Mouse (Mus musculus) heart, postnatal 4 days (tissue): ENCODE measurements around the gene Zfp995. TPM values are rescaled to one million over a fixed set of nuclear protein-coding genes. Genes with fewer than 3 reads are reported as not detected.
"Not testable (repeated sequence)": the region's sequence is repeated elsewhere in the genome, so short reads cannot be mapped to it uniquely, and the experiment has no call there.

Experiments used
- DNase-seq: peaks from one replicate; pipeline ENCODE4 v3.0.0; 2021
- total RNA-seq, 2 experiments: library from RNA; stranded (reverse); gene quantifications; 2 replicates each; pipeline ENCODE4 v1.2.3; 2021

The Zfp995 gene
- 1 to 10 TPM; 2.4 to 2.9 TPM for total RNA-seq

- peak; percentile 65 for DNase-seq
These were observed at the start of gene Zfp995 for GRCm38 (mm10) chr17:21909456-21910052. Gene Zfp995 (minus strand): TSS chr17:21909926.

DNA sequence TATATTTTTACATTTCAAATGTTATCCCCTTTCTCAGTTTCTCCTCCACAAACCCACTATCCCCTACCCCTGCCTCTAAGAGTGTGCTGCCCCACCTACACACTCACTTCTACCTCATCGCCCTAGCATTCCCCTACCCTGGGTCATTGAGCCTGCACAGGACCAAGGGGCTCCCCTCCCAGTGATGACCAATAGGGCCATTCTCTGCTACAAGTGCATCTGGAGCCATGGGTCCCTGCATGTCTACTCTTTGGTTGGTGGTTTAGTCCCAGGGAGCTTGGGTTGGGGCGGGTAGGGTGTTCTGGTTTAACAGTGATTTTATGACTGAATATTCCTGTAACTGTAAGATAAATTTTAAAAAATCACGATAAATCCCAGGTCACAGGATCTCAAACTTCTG, 687 bp downstream of the Zfp995 start:
- no peak for DNase-seq

DNA sequence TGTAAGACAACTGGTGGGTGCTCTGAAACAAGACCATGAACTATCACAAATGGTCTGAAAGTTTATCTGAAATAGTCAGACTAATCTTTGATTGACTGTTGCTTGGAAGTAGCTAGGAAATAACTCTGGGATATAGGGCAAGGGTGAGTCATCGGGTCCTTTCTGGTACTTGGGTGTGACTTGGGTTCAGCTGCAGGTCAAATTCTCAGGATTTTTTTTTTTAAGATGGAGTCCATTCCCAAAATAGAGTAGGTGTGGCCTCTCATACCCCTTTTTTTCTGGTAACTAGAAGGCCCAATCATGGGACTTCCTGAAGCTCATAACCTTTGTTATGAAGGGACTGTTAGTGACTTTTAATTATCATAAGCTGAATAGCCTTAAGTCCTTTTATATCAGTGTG, 38.5 kb downstream of the Zfp995 start:
- no peak for DNase-seq

DNA sequence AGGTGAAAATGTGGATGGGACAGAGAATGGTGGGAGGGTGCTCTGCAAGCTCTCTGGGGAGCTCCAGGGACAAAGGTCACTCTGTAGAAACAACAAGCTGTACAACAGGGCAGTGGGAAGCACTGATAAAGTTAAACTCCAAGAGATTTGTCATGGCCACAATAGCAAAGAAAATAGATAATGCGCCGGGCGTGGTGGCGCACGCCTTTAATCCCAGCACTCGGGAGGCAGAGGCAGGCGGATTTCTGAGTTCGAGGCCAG, 63.5 kb downstream of the Zfp995 start:
- not testable (repeated sequence) for DNase-seq

GRCm38 (mm10) chr17:21845545-21846321, 64.0 kb downstream of the Zfp995 start, which contains the start of gene Zfp820:
Gene Zfp820 (minus strand): TSS chr17:21845772.
- DNase-seq: peak; percentile 73

- DNase-seq: no peak
These were observed 71.2 kb downstream of the Zfp995 start for GRCm38 (mm10) chr17:21838510-21838909.

Other genes starting within 250 kb of the Zfp995 start
- 1 to 10 TPM; 3.2 to 4.9 TPM for gene Gm10226, start 218.1 kb downstream of the Zfp995 start, total RNA-seq
- 1 to 10 TPM; 3.8 to 4.0 TPM for gene Zfp760, start 202.2 kb downstream of the Zfp995 start, total RNA-seq
- gene Zfp229, start 179.1 kb downstream of the Zfp995 start, total RNA-seq: 1 to 10 TPM; 8.1 to 8.6 TPM
- 1 to 10 TPM; 3.5 to 4.1 TPM for gene Zfp820, start 64.2 kb downstream of the Zfp995 start, total RNA-seq
- gene Zfp942, start 52.5 kb upstream of the Zfp995 start, total RNA-seq: 1 to 10 TPM; 6.7 to 8.0 TPM
- 10 to 100 TPM; 15.1 to 15.7 TPM for gene Zfp943, start 52.6 kb upstream of the Zfp995 start, total RNA-seq